Mouse (Mus musculus) embryonic facial prominence, embryonic 12.5 days (tissue): Measurements from ENCODE around the gene 2010106E10Rik. TPM values are rescaled to one million over a fixed set of nuclear protein-coding genes. Genes with fewer than 3 reads are reported as not detected.

Experiments
- ATAC-seq: fragments of 200-750 bp; cut with Nextera tagmentation; 2 replicates; pipeline ENCODE4 v1.8.0; 2017; ENCODE audit not compliant: insufficient number of reproducible peaks, insufficient read depth, low FRiP score, low TSS enrichment
- H3K27ac ChIP-seq: fragments of 300-500 bp; sonication (generic); 2 replicates; pipeline ENCODE4 v1.5.1; 2016; ENCODE audit warnings: mild to moderate bottlenecking
- H3K27me3 ChIP-seq: fragments of 300-500 bp; sonication (generic); 2 replicates; pipeline ENCODE4 v1.6.1; 2016; ENCODE audit warnings: mild to moderate bottlenecking, moderate library complexity
- H3K36me3 ChIP-seq: fragments of 300-500 bp; sonication (generic); 2 replicates; pipeline ENCODE4 v1.6.1; 2016; ENCODE audit warnings: mild to moderate bottlenecking
- H3K4me1 ChIP-seq: fragments of 300-500 bp; sonication (generic); 2 replicates; pipeline ENCODE4 v1.6.1; 2016
- H3K4me2 ChIP-seq: fragments of 300-500 bp; sonication (generic); replicated peaks from 2 replicates; pipeline ENCODE4 v1.6.1; 2016; ENCODE audit warnings: mild to moderate bottlenecking, moderate library complexity
- H3K4me3 ChIP-seq: fragments of 300-500 bp; sonication (generic); 2 replicates; pipeline ENCODE4 v1.5.1; 2016; ENCODE audit warnings: mild to moderate bottlenecking
- H3K9ac ChIP-seq: fragments of 300-500 bp; sonication (generic); 2 replicates; pipeline ENCODE4 v1.6.1; 2016; ENCODE audit warnings: mild to moderate bottlenecking, moderate library complexity
- H3K9me3 ChIP-seq: fragments of 300-500 bp; sonication (generic); 2 replicates; pipeline ENCODE4 v1.6.1; 2016; ENCODE audit warnings: mild to moderate bottlenecking, moderate library complexity
- WGBS: fragments of 180-500 bp; shearing (Covaris S2); methylation state at CpG from one replicate; pipeline ENCODE4 v1.1.7; 2016; 5-methylcytosine and 5-hydroxymethylcytosine counted together
- polyA plus RNA-seq: library from polyadenylated mRNA; unstranded; fragments of >200 nt; fragmentation: Nextera tagmentation; extraction: Ambion mirVana; gene quantifications from 2 replicates; pipeline ENCODE4 v1.2.1, GENCODE M21; 2016

2010106E10Rik gene
- not detected in 2 replicates for polyA plus RNA-seq

- WGBS = 82% methylated on average over 1 of the region's 1 CpGs
- Histone ChIP-seq H3K27me3 (no peaks in the 10 kb centered on the region), H3K4me3 (no peak within 1 kb of the TSS), H3K36me3 (no peaks in the 10 kb centered on the region), H3K9ac (no peak within 1 kb of the TSS), H3K27ac (no peak within 1 kb of the TSS), H3K9me3 (no peaks in the 10 kb centered on the region), H3K4me2 (no peak within 1 kb of the TSS), H3K4me1 (no peaks in the 10 kb centered on the region)
- no peak for ATAC-seq
Measured at GRCm38 (mm10) chrX:112494974-112495373, at the start of gene 2010106E10Rik. TSS of gene 2010106E10Rik (plus strand) at chrX:112495274.

DNA sequence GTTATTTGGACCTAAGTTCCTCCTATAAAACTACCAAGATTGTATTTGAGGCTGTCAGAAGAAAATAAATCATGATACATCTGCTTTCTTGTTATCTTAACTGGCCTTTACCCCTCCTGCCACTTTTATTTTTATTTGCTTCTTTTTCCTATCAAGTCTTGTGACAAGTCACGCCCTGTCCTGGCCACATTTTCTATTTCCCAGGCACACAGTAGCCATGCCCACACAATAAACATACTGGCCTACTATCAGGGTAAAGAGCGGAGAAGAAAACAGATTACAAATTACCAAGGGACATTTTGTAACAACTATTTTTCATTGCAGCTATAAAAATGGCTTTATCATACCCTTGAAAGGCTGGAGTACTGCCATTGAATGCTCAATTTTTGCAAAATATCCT, 10.6 kb downstream of the 2010106E10Rik start:
- H3K4me3 ChIP-seq = no peak overlapping the region
- H3K9me3 ChIP-seq = no peaks in the 10 kb centered on the region
- H3K27ac ChIP-seq = no peak overlapping the region
- no peaks in the 10 kb centered on the region for H3K4me1 ChIP-seq
- no peaks in the 10 kb centered on the region for H3K27me3 ChIP-seq
- no peaks in the 10 kb centered on the region for H3K36me3 ChIP-seq
- H3K9ac ChIP-seq = no peak overlapping the region
- 73% methylated on average over 2 of the region's 2 CpGs for WGBS
- ATAC-seq = no peak
- no peak overlapping the region for H3K4me2 ChIP-seq

DNA sequence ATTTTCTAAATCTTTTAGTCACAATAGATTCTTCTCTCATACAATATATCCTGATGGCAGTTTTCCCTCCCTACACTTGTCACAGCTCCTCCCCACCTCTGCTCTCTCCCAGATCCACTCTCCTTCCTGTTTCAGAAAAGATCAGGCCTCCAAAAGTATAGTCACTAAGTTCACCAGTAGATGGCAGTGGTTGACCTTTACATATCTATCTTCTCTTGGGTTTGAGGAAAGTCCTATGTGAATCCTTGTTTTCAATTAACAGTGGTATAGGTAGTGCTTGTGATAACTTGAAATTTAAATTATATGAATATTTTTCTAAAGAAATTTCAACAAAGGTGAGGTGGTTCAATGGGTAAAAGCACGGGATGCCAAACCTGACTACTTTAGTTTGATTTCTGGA, 29.7 kb downstream of the 2010106E10Rik start:
- no peaks in the 10 kb centered on the region for H3K4me1 ChIP-seq
- no peaks in the 10 kb centered on the region for H3K9me3 ChIP-seq
- no peak for ATAC-seq
- H3K9ac ChIP-seq = no peak overlapping the region
- no peak overlapping the region for H3K4me2 ChIP-seq
- H3K4me3 ChIP-seq = no peak overlapping the region
- H3K36me3 ChIP-seq = no peaks in the 10 kb centered on the region
- no peak overlapping the region for H3K27ac ChIP-seq
- no peaks in the 10 kb centered on the region for H3K27me3 ChIP-seq
- WGBS = 82% methylated on average over 1 of the region's 1 CpGs

- H3K9me3 ChIP-seq = no peaks in the 10 kb centered on the region
- no peak for ATAC-seq
- WGBS = 31% methylated on average over 1 of the region's 1 CpGs
- no peak overlapping the region for H3K4me3 ChIP-seq
- H3K36me3 ChIP-seq = no peaks in the 10 kb centered on the region
- H3K27me3 ChIP-seq = no peaks in the 10 kb centered on the region
- no peak overlapping the region for H3K4me2 ChIP-seq
- no peak overlapping the region for H3K9ac ChIP-seq
- H3K27ac ChIP-seq = no peak overlapping the region
- H3K4me1 ChIP-seq = no peaks in the 10 kb centered on the region
Measured at GRCm38 (mm10) chrX:112543115-112543514, 48.0 kb downstream of the 2010106E10Rik start.

- WGBS = 93% methylated on average over 2 of the region's 2 CpGs
- no peak overlapping the region for H3K9ac ChIP-seq
- H3K36me3 ChIP-seq = no peaks in the 10 kb centered on the region
- H3K9me3 ChIP-seq = no peaks in the 10 kb centered on the region
- H3K27me3 ChIP-seq = no peaks in the 10 kb centered on the region
- no peak for ATAC-seq
- no peak overlapping the region for H3K4me3 ChIP-seq
- no peak overlapping the region for H3K27ac ChIP-seq
- H3K4me2 ChIP-seq = no peak overlapping the region
- H3K4me1 ChIP-seq = no peaks in the 10 kb centered on the region
Measured at GRCm38 (mm10) chrX:112567716-112568115, 72.6 kb downstream of the 2010106E10Rik start.

- Histone ChIP-seq H3K4me3 (peak within 1 kb of the TSS; percentile 62), H3K4me1 (no peaks in the 10 kb centered on the region), H3K4me2 (peak within 1 kb of the TSS; percentile 43), H3K9me3 (no peaks in the 10 kb centered on the region), H3K9ac (peak within 1 kb of the TSS; percentile 63), H3K27ac (peak within 1 kb of the TSS; percentile 80), H3K27me3 (no peaks in the 10 kb centered on the region), H3K36me3 (no peaks in the 10 kb centered on the region)
- 16% methylated on average over 69 of the region's 79 CpGs for WGBS
- ATAC-seq = peak; percentile 97
Measured at GRCm38 (mm10) chrX:112600511-112601305, 105.6 kb downstream of the 2010106E10Rik start, which contains the start of gene Zfp711. TSS of gene Zfp711 (plus strand) at chrX:112600526.

DNA sequence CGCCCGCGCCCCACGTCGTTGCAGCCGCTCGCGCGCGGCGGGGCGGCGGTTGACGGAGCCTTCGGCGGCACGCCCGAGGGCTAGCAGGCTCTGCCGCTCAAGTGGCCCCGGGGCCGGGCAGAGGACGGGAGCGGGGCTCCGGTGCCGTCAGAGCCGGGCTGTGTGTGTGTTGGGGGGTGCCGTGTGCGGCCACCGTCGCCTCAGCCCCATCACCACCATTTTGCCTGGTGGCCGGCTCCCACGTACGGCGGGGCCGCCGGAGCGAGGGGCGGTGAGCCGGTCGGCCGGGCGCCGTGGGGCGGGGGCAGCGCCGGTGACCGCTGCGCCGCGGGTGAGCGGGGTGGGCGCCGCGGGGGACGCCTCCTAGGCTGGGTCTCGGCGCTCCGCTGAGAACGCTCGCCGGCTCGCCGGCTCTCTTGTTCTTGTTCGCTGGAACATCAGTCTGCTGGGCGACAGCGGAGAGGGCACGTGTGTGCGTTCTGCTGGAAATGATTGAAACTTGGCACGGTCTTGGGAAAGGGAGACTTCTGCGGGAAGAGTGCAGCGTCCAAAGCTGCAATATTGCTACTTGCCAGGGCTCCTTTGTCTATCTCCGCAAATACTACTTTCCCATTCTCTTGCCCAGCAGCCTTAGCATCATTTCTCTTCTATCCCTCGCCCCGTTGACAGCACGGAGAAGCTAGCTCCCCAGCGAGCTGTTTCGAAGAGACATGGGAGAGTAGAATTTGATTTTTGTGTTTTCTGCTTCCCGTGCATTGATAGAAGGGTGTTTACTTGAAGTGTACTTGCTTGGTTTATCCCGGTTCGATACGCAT, 106.4 kb downstream of the 2010106E10Rik start:
- Histone ChIP-seq H3K4me2 (peak overlapping the region; percentile 43), H3K9ac (peak overlapping the region; percentile 63), H3K27me3 (no peaks in the 10 kb centered on the region), H3K4me1 (no peaks in the 10 kb centered on the region), H3K9me3 (no peaks in the 10 kb centered on the region), H3K27ac (peak overlapping the region; percentile 80), H3K36me3 (no peaks in the 10 kb centered on the region), H3K4me3 (peak overlapping the region; percentile 62)
- 14% methylated on average over 76 of the region's 81 CpGs for WGBS
- ATAC-seq = peak; percentile 58; the same call in 1 of the 2 replicates

Other genes starting within 250 kb of the 2010106E10Rik start
- 64.4 and 69.0 TPM in 2 replicates for gene Apool, start 183.9 kb upstream of the 2010106E10Rik start, polyA plus RNA-seq
- gene Satl1, start 88.5 kb upstream of the 2010106E10Rik start, polyA plus RNA-seq = 0.25 TPM in 1 of 2 replicates, not detected in the other
- gene Zfp711, start 105.3 kb downstream of the 2010106E10Rik start, polyA plus RNA-seq = 19.0 TPM in 2 replicates
- gene Pof1b, start 203.4 kb downstream of the 2010106E10Rik start, polyA plus RNA-seq = 0.55 and 0.59 TPM in 2 replicates